22 mouse cellular contexts compared by ENCODE assay signal in the genomic region with DNA sequence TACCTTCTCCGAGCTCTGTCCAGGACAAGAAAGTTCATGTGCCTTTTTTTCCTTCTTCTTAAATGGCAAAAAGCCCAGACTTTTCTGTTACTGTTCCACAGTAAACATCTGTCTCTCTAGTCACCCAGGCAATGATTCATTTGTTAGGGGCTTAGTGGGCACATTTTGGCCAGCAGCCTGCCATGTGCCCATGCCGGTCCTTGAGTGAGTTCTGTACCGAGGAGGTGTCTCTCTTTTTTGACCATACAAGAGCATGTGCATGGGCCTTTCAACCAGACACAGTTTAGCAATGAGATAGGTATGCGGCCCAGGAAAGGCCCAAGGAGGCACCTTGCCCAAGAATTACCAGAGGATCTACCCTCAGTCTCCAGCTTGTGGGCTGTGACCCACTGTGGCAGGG.
A peak's percentile ranks its signal among the peaks of the same experiment; 100 is the strongest.
DNase-seq lines count a peak whose midpoint lies in the region; ATAC-seq and TF ChIP-seq lines count a peak whose summit lies in the region.
"Had no signal": no experiment of that assay in that cellular context is flagged by ENCODE, and none has a peak within 500 bp of the region (broad histone marks: within the 10 kb centered on the region; RNA-seq: fewer than 3 reads in every experiment).

No protein-coding gene starts in this region.

- H3K4me1 ChIP-seq in stomach, embryonic 16.5 days (ENCODE audit: control insufficient read depth, insufficient read depth, low read length), result no peaks in the 10 kb centered on the region
- H3K4me1 ChIP-seq: embryonic facial prominence, embryonic 15.5 days; forebrain, embryonic 13.5 days; hindbrain, embryonic 13.5 days; limb, embryonic 13.5 days; neural tube, embryonic 13.5 days had no signal

- 62% methylated on average over 4 of the region's 4 CpGs for WGBS in stomach, embryonic 16.5 days

- H3K9ac ChIP-seq in stomach, embryonic 16.5 days (ENCODE audit: low read length), result no peak overlapping the region
- H3K9ac ChIP-seq: embryonic facial prominence, embryonic 15.5 days; forebrain, embryonic 13.5 days; hindbrain, embryonic 13.5 days; limb, embryonic 13.5 days; liver, embryonic 14.5 days; neural tube, embryonic 13.5 days had no signal

- TF ChIP-seq CTCF in Patski (IDR thresholded peaks at IDR 0.05), result no peak

- H3K27ac ChIP-seq in stomach, embryonic 16.5 days (ENCODE audit: low read length), result peak overlapping the region; percentile 12; the same call in 1 of the 2 replicates
- H3K27ac ChIP-seq: embryonic facial prominence, embryonic 15.5 days; forebrain, embryonic 13.5 days; heart, adult 2 months; hindbrain, embryonic 13.5 days; kidney, postnatal 0 days; layer of hippocampus, adult 2 months; left cerebral cortex, adult 2 months; limb, embryonic 13.5 days; liver, embryonic 14.5 days; neural tube, embryonic 13.5 days had no signal

- H3K36me3 ChIP-seq in stomach, embryonic 16.5 days (ENCODE audit: control insufficient read depth, insufficient read depth, low read length), result no peaks in the 10 kb centered on the region
- H3K36me3 ChIP-seq: embryonic facial prominence, embryonic 15.5 days; hindbrain, embryonic 13.5 days; limb, embryonic 13.5 days; neural tube, embryonic 13.5 days had no signal

- H3K27me3 ChIP-seq in Patski, result no peaks in the 10 kb centered on the region
- H3K27me3 ChIP-seq in stomach, embryonic 16.5 days (ENCODE audit: control insufficient read depth, insufficient read depth, low read length), result no peaks in the 10 kb centered on the region
- H3K27me3 ChIP-seq: embryonic facial prominence, embryonic 15.5 days; forebrain, embryonic 13.5 days; hindbrain, embryonic 13.5 days; limb, embryonic 13.5 days; neural tube, embryonic 13.5 days had no signal

- no peak overlapping the region for H3K4me3 ChIP-seq in stomach, embryonic 16.5 days (replicated peaks; ENCODE audit: low read length)
- H3K4me3 ChIP-seq: embryonic facial prominence, embryonic 15.5 days; forebrain, embryonic 13.5 days; heart, adult 2 months; hindbrain, embryonic 13.5 days; layer of hippocampus, adult 2 months; left cerebral cortex, adult 2 months; limb, embryonic 13.5 days; neural tube, embryonic 13.5 days had no signal

- no peaks in the 10 kb centered on the region for H3K9me3 ChIP-seq in stomach, embryonic 16.5 days (replicated peaks; ENCODE audit: control insufficient read depth, low read length)
- H3K9me3 ChIP-seq: embryonic facial prominence, embryonic 15.5 days; forebrain, embryonic 13.5 days; hindbrain, embryonic 13.5 days; limb, embryonic 13.5 days; neural tube, embryonic 13.5 days had no signal

- POLR2A ChIA-PET in Patski (lab: Charles Lee), result no interaction called here

- in situ Hi-C loops in Patski (cut with MboI; ENCODE audit: low pct_unique_long_range_greater_than_20kb), result no loop called here

- CTCF ChIA-PET in Patski (lab: Charles Lee), result interaction anchor here (1.3 kb wide), 1 partner anchor 19 kb away, joined by 4 read pairs; no protein-coding TSS in a partner anchor

- DNase-seq in frontal cortex, adult 2 months (ENCODE audit: extremely low spot score in 1 of 2, low spot score in 1 of 2), result peak; percentile 3 to 21
- peak; percentile 16 for DNase-seq in lung, postnatal 36 days
- no peak for DNase-seq in lung, postnatal 14 days
- peak; percentile 41 for DNase-seq in Patski (ENCODE audit: low read depth, low spot score)
- DNase-seq in heart, adult 18-20 months, result no peak
- DNase-seq: cerebellum, adult 9-11 months; heart, adult 2 months; right cerebral cortex, postnatal 4 days; thymus, postnatal 4 days had no signal

- H3K4me2 ChIP-seq in stomach, embryonic 16.5 days (ENCODE audit: low read depth, low read length), result no peak overlapping the region
- H3K4me2 ChIP-seq: embryonic facial prominence, embryonic 15.5 days; forebrain, embryonic 13.5 days; hindbrain, embryonic 13.5 days; limb, embryonic 13.5 days; neural tube, embryonic 13.5 days had no signal

- ATAC-seq in frontal cortex, adult (ENCODE audit: low TSS enrichment), result no peak
- ATAC-seq in Patski, result peak; percentile 95
- ATAC-seq in stomach, embryonic 16.5 days (ENCODE audit: insufficient read depth, low FRiP score), result peak; percentile 56
- ATAC-seq: forebrain, embryonic 13.5 days; intestine, postnatal 0 days; lung, postnatal 0 days had no signal

Comparison
In these comparisons a context has a peak if more than half of its experiments do, and no peak if none do; other contexts are left out.
1. DNase-seq: peak in frontal cortex, adult 2 months (2 of 2), lung, postnatal 36 days (single experiment) and Patski (single experiment); none in lung, postnatal 14 days (single experiment) and heart, adult 18-20 months (0 of 2).